Mouse (Mus musculus) adrenal gland (tissue): Measurements from ENCODE around the gene Rps17.

ENCODE experiments used
- intact Hi-C: fragments of 180-260 bp; cut with DNase I; formaldehyde crosslinking; loops from one replicate; pipeline ENCODE4 v1.15.1; 2025

Gene Rps17

GRCm38 (mm10) chr7:81336432-81336786, 8.6 kb downstream of the Rps17 start:
- intact Hi-C loops, result loop anchor here (2.0 to 5.0 kb wide), 2 partner anchors 124 to 172 kb away; partner anchors contain the start of gene Pde8a

GRCm38 (mm10) chr7:81335705-81336431, 9.2 kb downstream of the Rps17 start:
- intact Hi-C loops, result loop anchor here (2.0 to 5.0 kb wide), 2 partner anchors 124 to 171 kb away; partner anchors contain the start of gene Pde8a

GRCm38 (mm10) chr7:81331851-81332250, 13.2 kb downstream of the Rps17 start:
- intact Hi-C loops, result no loop called here

- intact Hi-C loops, result no loop called here
These were observed 14.3 kb downstream of the Rps17 start for GRCm38 (mm10) chr7:81330767-81331166.

- intact Hi-C loops, result no loop called here
These were observed 17.4 kb downstream of the Rps17 start for GRCm38 (mm10) chr7:81327661-81328060.

- intact Hi-C loops, result no loop called here
These were observed 18.2 kb downstream of the Rps17 start for GRCm38 (mm10) chr7:81326859-81327258.

GRCm38 (mm10) chr7:81326043-81326442, 19.0 kb downstream of the Rps17 start:
- intact Hi-C loops, result no loop called here

- intact Hi-C loops, result no loop called here
These were observed 23.3 kb downstream of the Rps17 start for GRCm38 (mm10) chr7:81321776-81322175.

GRCm38 (mm10) chr7:81319749-81320148, 25.3 kb downstream of the Rps17 start:
- intact Hi-C loops, result no loop called here

- intact Hi-C loops, result no loop called here
These were observed 29.5 kb downstream of the Rps17 start for GRCm38 (mm10) chr7:81315583-81315982.

- intact Hi-C loops, result no loop called here
These were observed 33.5 kb downstream of the Rps17 start for GRCm38 (mm10) chr7:81311581-81311980.

- intact Hi-C loops, result no loop called here
These were observed 33.9 kb downstream of the Rps17 start for GRCm38 (mm10) chr7:81311130-81311529.

GRCm38 (mm10) chr7:81309247-81309646, 35.8 kb downstream of the Rps17 start:
- intact Hi-C loops, result loop anchor here (10.0 kb wide), 1 partner anchor 144 kb away; no protein-coding TSS in a partner anchor

- intact Hi-C loops, result loop anchor here (10.0 kb wide), 1 partner anchor 143 kb away; no protein-coding TSS in a partner anchor
These were observed 37.3 kb downstream of the Rps17 start for GRCm38 (mm10) chr7:81307735-81308134.

- intact Hi-C loops, result loop anchor here (5.0 to 10.0 kb wide), 2 partner anchors 92 to 140 kb away; partner anchors contain the start of gene Pde8a
These were observed 40.4 kb downstream of the Rps17 start for GRCm38 (mm10) chr7:81304675-81305074.

GRCm38 (mm10) chr7:81304100-81304499, 41.0 kb downstream of the Rps17 start:
- intact Hi-C loops, result loop anchor here (5.0 to 10.0 kb wide), 2 partner anchors 92 to 139 kb away; partner anchors contain the start of gene Pde8a

- intact Hi-C loops, result loop anchor here (5.0 to 10.0 kb wide), 2 partner anchors 91 to 139 kb away; partner anchors contain the start of gene Pde8a
These were observed 41.4 kb downstream of the Rps17 start for GRCm38 (mm10) chr7:81303682-81304081.

- intact Hi-C loops, result loop anchor here (5.0 to 10.0 kb wide), 2 partner anchors 89 to 137 kb away; partner anchors contain the start of gene Pde8a
These were observed 43.7 kb downstream of the Rps17 start for GRCm38 (mm10) chr7:81301323-81301722.

- intact Hi-C loops, result no loop called here
These were observed 46.8 kb downstream of the Rps17 start for GRCm38 (mm10) chr7:81298206-81298605.

- intact Hi-C loops, result no loop called here
These were observed 49.9 kb downstream of the Rps17 start for GRCm38 (mm10) chr7:81295169-81295568.
